Mouse (Mus musculus): ENCODE results near the gene Gm527. TPM values are rescaled to one million over a fixed set of nuclear protein-coding genes. Genes with fewer than 3 reads are reported as not detected.

Gm527 gene
- 10 to 100 TPM in 1 of 2 experiments, 1 to 10 TPM in 1; 5.6 to 10.4 TPM for polyA plus RNA-seq (2017; shearing (Covaris generic))

GRCm38 (mm10) chr12:64917578-64918471, at the start of gene Gm527:
Gm527 (plus strand) TSS chr12:64917906.

GRCm38 (mm10) chr12:64965124-64966026, 47.7 kb downstream of the Gm527 start, which contains the start of the genes Klhl28 and Togaram1:
Klhl28 (minus strand) TSS chr12:64965534.
Togaram1 (plus strand) TSS chr12:64965804.

Other genes with a start within 250 kb of the Gm527 start
- 10 to 100 TPM; 25.3 to 27.5 TPM for gene Klhl28, start 47.6 kb downstream of the Gm527 start, polyA plus RNA-seq (2017; shearing (Covaris generic))
- 10 to 100 TPM; 28.3 to 31.7 TPM for gene Togaram1, start 47.9 kb downstream of the Gm527 start, polyA plus RNA-seq (2017; shearing (Covaris generic))
- gene Prpf39, start 118.4 kb downstream of the Gm527 start, polyA plus RNA-seq (2017; shearing (Covaris generic)): 10 to 100 TPM; 59.7 to 70.5 TPM
- 100 to 1,000 TPM; 234 to 275 TPM for gene Fkbp3, start 156.1 kb downstream of the Gm527 start, polyA plus RNA-seq (2017; shearing (Covaris generic))
- 10 to 100 TPM; 10.1 to 17.5 TPM for gene Fancm, start 157.7 kb downstream of the Gm527 start, polyA plus RNA-seq (2017; shearing (Covaris generic))

Measured in activated CD4-positive, CD25-positive, alpha-beta regulatory T cell (primary cell).